Mouse (Mus musculus): Measurements from ENCODE around the gene Slc38a3.

The Slc38a3 gene

DNA sequence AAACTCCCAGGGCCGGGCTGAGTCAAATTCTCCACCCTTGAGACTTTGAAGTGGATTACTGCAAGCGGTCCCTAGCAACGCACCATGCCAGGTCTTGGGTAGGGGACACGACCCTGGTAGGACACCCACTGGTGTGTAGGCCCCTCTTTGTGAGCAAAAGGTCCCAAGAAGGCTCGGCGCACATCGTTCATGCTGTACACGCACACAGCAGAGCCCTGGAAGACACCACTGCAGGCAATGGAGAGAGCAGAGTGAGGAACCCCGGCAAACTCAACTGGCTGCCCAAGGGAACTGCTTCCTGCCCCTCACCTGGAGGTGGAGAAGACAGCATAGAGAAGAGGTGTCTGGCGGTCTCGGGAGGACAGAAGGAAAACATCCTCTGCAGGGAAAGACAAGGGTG is 68.1 kb downstream of the Slc38a3 start:
- CTCF ChIA-PET: interaction anchor here (1.1 to 1.7 kb wide), 3 partner anchors 25 to 74 kb away, joined by 3 to 12 read pairs (median 4); no protein-coding TSS in a partner anchor

DNA sequence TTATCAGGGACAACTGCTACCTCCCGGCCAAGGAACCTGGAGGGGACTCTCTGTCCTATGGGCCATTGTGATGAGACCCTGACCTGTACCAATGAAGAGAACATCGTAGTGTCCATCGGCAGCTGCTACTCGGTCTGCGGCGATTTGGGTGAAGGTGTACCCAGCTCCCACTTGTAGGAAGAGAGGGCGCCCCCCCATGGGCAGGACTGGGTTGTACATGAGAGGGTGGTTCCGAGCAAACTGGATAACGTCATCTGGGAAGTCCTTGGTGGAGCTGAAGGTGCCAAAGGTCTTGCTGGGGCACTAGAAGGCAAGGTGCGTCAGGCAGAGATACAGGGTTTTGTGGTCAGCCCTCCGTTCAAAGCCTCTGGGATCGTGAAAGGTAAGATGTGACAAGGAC is 68.6 kb downstream of the Slc38a3 start:
- CTCF ChIA-PET: interaction anchor here (0.6 to 1.1 kb wide), 2 partner anchors 64 to 75 kb away, joined by 3 read pairs; no protein-coding TSS in a partner anchor
